Mouse (Mus musculus): ENCODE data around the gene Epb41l4b. TPM values are rescaled to one million over a fixed set of nuclear protein-coding genes. Genes with fewer than 3 reads are reported as not detected.

The Epb41l4b gene
- polyA plus RNA-seq, 1 experiment = not detected

- no peaks in the 10 kb centered on the region for H3K4me1 ChIP-seq (ENCODE audit: control insufficient read depth, insufficient read depth, low read length)
- H3K4me3 ChIP-seq (ENCODE audit: insufficient read depth, low read length) = no peak overlapping the region
- H3K27ac ChIP-seq (ENCODE audit: insufficient read depth, low read depth, low read length) = no peak overlapping the region
- TF ChIP-seq CTCF (IDR thresholded peaks at IDR 0.05; ENCODE audit: low read depth, low read length) = no peak
- no peak for TF ChIP-seq POLR2A (IDR thresholded peaks at IDR 0.05; ENCODE audit: borderline replicate concordance, low read depth, low read length)
Observed at GRCm38 (mm10) chr4:57116278-57116677, 27.0 kb downstream of the Epb41l4b start.

GRCm38 (mm10) chr4:57114617-57115592 is 28.3 kb downstream of the Epb41l4b start:
- Histone ChIP-seq H3K4me1 (ENCODE audit: control insufficient read depth, insufficient read depth, low read length) (no peaks in the 10 kb centered on the region), H3K27ac (ENCODE audit: insufficient read depth, low read depth, low read length) (no peak overlapping the region), H3K4me3 (ENCODE audit: insufficient read depth, low read length) (no peak overlapping the region)
- TF ChIP-seq CTCF (IDR thresholded peaks at IDR 0.05; ENCODE audit: low read depth, low read length) (no peak), POLR2A (IDR thresholded peaks at IDR 0.05; ENCODE audit: borderline replicate concordance, low read depth, low read length) (no peak)

GRCm38 (mm10) chr4:57113472-57114216 is 29.6 kb downstream of the Epb41l4b start:
- Histone ChIP-seq H3K4me1 (ENCODE audit: control insufficient read depth, insufficient read depth, low read length) (no peaks in the 10 kb centered on the region), H3K27ac (ENCODE audit: insufficient read depth, low read depth, low read length) (no peak overlapping the region), H3K4me3 (ENCODE audit: insufficient read depth, low read length) (no peak overlapping the region)
- TF ChIP-seq POLR2A (IDR thresholded peaks at IDR 0.05; ENCODE audit: borderline replicate concordance, low read depth, low read length) = no peak
- TF ChIP-seq CTCF (IDR thresholded peaks at IDR 0.05; ENCODE audit: low read depth, low read length) = no peak

GRCm38 (mm10) chr4:57111992-57112540 is 31.2 kb downstream of the Epb41l4b start:
- Histone ChIP-seq H3K4me1 (ENCODE audit: control insufficient read depth, insufficient read depth, low read length) (no peaks in the 10 kb centered on the region), H3K27ac (ENCODE audit: insufficient read depth, low read depth, low read length) (no peak overlapping the region), H3K4me3 (ENCODE audit: insufficient read depth, low read length) (no peak overlapping the region)
- no peak for TF ChIP-seq POLR2A (IDR thresholded peaks at IDR 0.05; ENCODE audit: borderline replicate concordance, low read depth, low read length)

GRCm38 (mm10) chr4:57111411-57111810 is 31.8 kb downstream of the Epb41l4b start:
- no peaks in the 10 kb centered on the region for H3K4me1 ChIP-seq (ENCODE audit: control insufficient read depth, insufficient read depth, low read length)
- no peak overlapping the region for H3K4me3 ChIP-seq (ENCODE audit: insufficient read depth, low read length)
- H3K27ac ChIP-seq (ENCODE audit: insufficient read depth, low read depth, low read length) = no peak overlapping the region
- TF ChIP-seq POLR2A (IDR thresholded peaks at IDR 0.05; ENCODE audit: borderline replicate concordance, low read depth, low read length) = no peak
- TF ChIP-seq CTCF (IDR thresholded peaks at IDR 0.05; ENCODE audit: low read depth, low read length) = no peak

GRCm38 (mm10) chr4:57109543-57109942 is 33.7 kb downstream of the Epb41l4b start:
- Histone ChIP-seq H3K4me3 (ENCODE audit: insufficient read depth, low read length) (no peak overlapping the region), H3K27ac (ENCODE audit: insufficient read depth, low read depth, low read length) (no peak overlapping the region), H3K4me1 (ENCODE audit: control insufficient read depth, insufficient read depth, low read length) (no peaks in the 10 kb centered on the region)
- TF ChIP-seq CTCF (IDR thresholded peaks at IDR 0.05; ENCODE audit: low read depth, low read length) (no peak), POLR2A (IDR thresholded peaks at IDR 0.05; ENCODE audit: borderline replicate concordance, low read depth, low read length) (no peak)

- Histone ChIP-seq H3K27ac (ENCODE audit: insufficient read depth, low read depth, low read length) (no peak overlapping the region), H3K4me1 (ENCODE audit: control insufficient read depth, insufficient read depth, low read length) (no peaks in the 10 kb centered on the region), H3K4me3 (ENCODE audit: insufficient read depth, low read length) (no peak overlapping the region)
- TF ChIP-seq CTCF (IDR thresholded peaks at IDR 0.05; ENCODE audit: low read depth, low read length) (no peak), POLR2A (IDR thresholded peaks at IDR 0.05; ENCODE audit: borderline replicate concordance, low read depth, low read length) (no peak)
Observed at GRCm38 (mm10) chr4:57105339-57105738, 37.9 kb downstream of the Epb41l4b start.

- Histone ChIP-seq H3K27ac (ENCODE audit: insufficient read depth, low read depth, low read length) (no peak overlapping the region), H3K4me1 (ENCODE audit: control insufficient read depth, insufficient read depth, low read length) (no peaks in the 10 kb centered on the region), H3K4me3 (ENCODE audit: insufficient read depth, low read length) (no peak overlapping the region)
- no peak for TF ChIP-seq POLR2A (IDR thresholded peaks at IDR 0.05; ENCODE audit: borderline replicate concordance, low read depth, low read length)
- no peak for TF ChIP-seq CTCF (IDR thresholded peaks at IDR 0.05; ENCODE audit: low read depth, low read length)
Observed at GRCm38 (mm10) chr4:57103830-57104229, 39.4 kb downstream of the Epb41l4b start.

- no peak overlapping the region for H3K4me3 ChIP-seq (ENCODE audit: insufficient read depth, low read length)
- H3K4me1 ChIP-seq (ENCODE audit: control insufficient read depth, insufficient read depth, low read length) = no peaks in the 10 kb centered on the region
Observed at GRCm38 (mm10) chr4:57101095-57101494, 42.1 kb downstream of the Epb41l4b start.

More at GRCm38 (mm10) chr4:57101095-57101494, 42.1 kb downstream of the Epb41l4b start:
- H3K27ac ChIP-seq (ENCODE audit: insufficient read depth, low read depth, low read length) = no peak overlapping the region
- no peak for TF ChIP-seq CTCF (IDR thresholded peaks at IDR 0.05; ENCODE audit: low read depth, low read length)
- no peak for TF ChIP-seq POLR2A (IDR thresholded peaks at IDR 0.05; ENCODE audit: borderline replicate concordance, low read depth, low read length)

Measured in bone marrow macrophage, adult 2 months (primary cell).